Mouse (Mus musculus): ENCODE measurements around the gene Slc7a7. TPM values are rescaled to one million over a fixed set of nuclear protein-coding genes. Genes with fewer than 3 reads are reported as not detected.
"Not testable (repeated sequence)": the region's sequence is repeated elsewhere in the genome, so short reads cannot be mapped to it uniquely, and the experiment has no call there.

Slc7a7 gene
- polyA plus RNA-seq, 1 experiment from 2014 or later, result 7.7 TPM

- Histone ChIP-seq H3K27ac (no peak overlapping the region), H3K9me3 (replicated peaks) (no peaks in the 10 kb centered on the region), H3K9ac (no peak overlapping the region), H3K36me3 (peaks cover 64% of the 10 kb centered on the region), H3K27me3 (no peaks in the 10 kb centered on the region), H3K4me2 (no peak overlapping the region), H3K4me1 (replicated peaks) (no peaks in the 10 kb centered on the region), H3K4me3 (no peak overlapping the region)
- 93% methylated on average over 3 of the region's 3 CpGs for WGBS
- ATAC-seq (replicated peaks; ENCODE audit: insufficient number of reproducible peaks, insufficient read depth, low FRiP score, low read depth), result no peak
Observed at GRCm38 (mm10) chr14:54369372-54369771, 48.2 kb downstream of the Slc7a7 start.

- peaks cover 1% of the 10 kb centered on the region for H3K4me1 ChIP-seq (replicated peaks)
- peaks cover 80% of the 10 kb centered on the region for H3K36me3 ChIP-seq
- WGBS, result 86% methylated on average over 18 of the region's 18 CpGs
Observed at GRCm38 (mm10) chr14:54367429-54368060, 50.0 kb downstream of the Slc7a7 start.

GRCm38 (mm10) chr14:54366581-54366980 lies 51.0 kb downstream of the Slc7a7 start:
- Histone ChIP-seq H3K9ac (no peak overlapping the region), H3K27ac (no peak overlapping the region), H3K4me1 (replicated peaks) (peaks cover 9% of the 10 kb centered on the region), H3K36me3 (peaks cover 76% of the 10 kb centered on the region), H3K4me3 (no peak overlapping the region), H3K4me2 (no peak overlapping the region), H3K9me3 (replicated peaks) (no peaks in the 10 kb centered on the region), H3K27me3 (no peaks in the 10 kb centered on the region)
- 79% methylated on average over 10 of the region's 10 CpGs for WGBS
- ATAC-seq (replicated peaks; ENCODE audit: insufficient number of reproducible peaks, insufficient read depth, low FRiP score, low read depth), result no peak

More at GRCm38 (mm10) chr14:54367429-54368060, 50.0 kb downstream of the Slc7a7 start:
- Histone ChIP-seq H3K4me3 (no peak overlapping the region), H3K27ac (no peak overlapping the region), H3K27me3 (no peaks in the 10 kb centered on the region), H3K9me3 (replicated peaks) (no peaks in the 10 kb centered on the region), H3K4me2 (no peak overlapping the region), H3K9ac (no peak overlapping the region)
- no peak for ATAC-seq (replicated peaks; ENCODE audit: insufficient number of reproducible peaks, insufficient read depth, low FRiP score, low read depth)

- H3K4me1 ChIP-seq (replicated peaks), result peaks cover 12% of the 10 kb centered on the region
- no peak for ATAC-seq (replicated peaks; ENCODE audit: insufficient number of reproducible peaks, insufficient read depth, low FRiP score, low read depth)
- WGBS, result 85% methylated on average over 5 of the region's 5 CpGs
Observed at GRCm38 (mm10) chr14:54365026-54365645, 52.4 kb downstream of the Slc7a7 start.

GRCm38 (mm10) chr14:54363156-54363555 lies 54.4 kb downstream of the Slc7a7 start:
- H3K36me3 ChIP-seq, result peaks cover 45% of the 10 kb centered on the region
- H3K27ac ChIP-seq, result no peak overlapping the region
- H3K4me2 ChIP-seq, result no peak overlapping the region
- no peaks in the 10 kb centered on the region for H3K27me3 ChIP-seq
- peaks cover 12% of the 10 kb centered on the region for H3K4me1 ChIP-seq (replicated peaks)
- WGBS, result 96% methylated on average over 8 of the region's 8 CpGs
- H3K4me3 ChIP-seq, result no peak overlapping the region
- no peaks in the 10 kb centered on the region for H3K9me3 ChIP-seq (replicated peaks)
- no peak for ATAC-seq (replicated peaks; ENCODE audit: insufficient number of reproducible peaks, insufficient read depth, low FRiP score, low read depth)
- no peak overlapping the region for H3K9ac ChIP-seq

More at GRCm38 (mm10) chr14:54365026-54365645, 52.4 kb downstream of the Slc7a7 start:
- Histone ChIP-seq H3K27ac (no peak overlapping the region), H3K36me3 (peaks cover 65% of the 10 kb centered on the region), H3K4me2 (no peak overlapping the region), H3K9ac (no peak overlapping the region), H3K27me3 (no peaks in the 10 kb centered on the region), H3K4me3 (no peak overlapping the region), H3K9me3 (replicated peaks) (no peaks in the 10 kb centered on the region)

GRCm38 (mm10) chr14:54360577-54361340 lies 56.8 kb downstream of the Slc7a7 start, which contains the start of gene Oxa1l:
Gene Oxa1l (plus strand): TSS chr14:54360834.
- under 1% methylated on average over 48 of the region's 48 CpGs for WGBS
- ATAC-seq (replicated peaks; ENCODE audit: insufficient number of reproducible peaks, insufficient read depth, low FRiP score, low read depth), result peak; percentile 90
- H3K4me3 ChIP-seq, result peak within 1 kb of the TSS; percentile 91
- peak within 1 kb of the TSS; percentile 90 for H3K9ac ChIP-seq
- peaks cover 12% of the 10 kb centered on the region for H3K4me1 ChIP-seq (replicated peaks)
- peaks cover 27% of the 10 kb centered on the region for H3K36me3 ChIP-seq
- H3K27ac ChIP-seq, result peak within 1 kb of the TSS; percentile 78
- H3K9me3 ChIP-seq (replicated peaks), result no peaks in the 10 kb centered on the region
- H3K4me2 ChIP-seq, result peak within 1 kb of the TSS; percentile 70
- H3K27me3 ChIP-seq, result no peaks in the 10 kb centered on the region

GRCm38 (mm10) chr14:54354406-54354805 lies 63.2 kb downstream of the Slc7a7 start:
- Histone ChIP-seq H3K9ac (no peak overlapping the region), H3K4me1 (replicated peaks) (no peaks in the 10 kb centered on the region)

GRCm38 (mm10) chr14:54352314-54352713 lies 65.3 kb downstream of the Slc7a7 start:
- Histone ChIP-seq H3K4me2 (no peak overlapping the region), H3K9ac (no peak overlapping the region), H3K4me1 (replicated peaks) (no peaks in the 10 kb centered on the region), H3K36me3 (no peaks in the 10 kb centered on the region), H3K27ac (no peak overlapping the region), H3K4me3 (no peak overlapping the region), H3K27me3 (no peaks in the 10 kb centered on the region), H3K9me3 (replicated peaks) (no peaks in the 10 kb centered on the region)
- 67% methylated on average over 8 of the region's 8 CpGs for WGBS
- no peak for ATAC-seq (replicated peaks; ENCODE audit: insufficient number of reproducible peaks, insufficient read depth, low FRiP score, low read depth)

More at GRCm38 (mm10) chr14:54354406-54354805, 63.2 kb downstream of the Slc7a7 start:
- Histone ChIP-seq H3K9me3 (replicated peaks) (no peaks in the 10 kb centered on the region), H3K36me3 (no peaks in the 10 kb centered on the region), H3K27me3 (no peaks in the 10 kb centered on the region), H3K27ac (no peak overlapping the region), H3K4me2 (no peak overlapping the region), H3K4me3 (no peak overlapping the region)
- ATAC-seq (replicated peaks; ENCODE audit: insufficient number of reproducible peaks, insufficient read depth, low FRiP score, low read depth), result no peak
- 32% methylated on average over 1 of the region's 1 CpGs for WGBS

GRCm38 (mm10) chr14:54350773-54351541 lies 66.6 kb downstream of the Slc7a7 start:
- 77% methylated on average over 16 of the region's 16 CpGs for WGBS
- not testable (repeated sequence) for H3K36me3 ChIP-seq; ATAC-seq (replicated peaks; ENCODE audit: insufficient number of reproducible peaks, insufficient read depth, low FRiP score, low read depth); H3K4me1 ChIP-seq (replicated peaks); H3K9me3 ChIP-seq (replicated peaks); H3K27ac ChIP-seq; H3K4me2 ChIP-seq; H3K9ac ChIP-seq; H3K27me3 ChIP-seq; H3K4me3 ChIP-seq

GRCm38 (mm10) chr14:54341807-54342206 lies 75.8 kb downstream of the Slc7a7 start:
- H3K4me2 ChIP-seq; H3K36me3 ChIP-seq; H3K4me3 ChIP-seq; H3K9me3 ChIP-seq (replicated peaks); H3K27me3 ChIP-seq; ATAC-seq (replicated peaks; ENCODE audit: insufficient number of reproducible peaks, insufficient read depth, low FRiP score, low read depth); H3K27ac ChIP-seq; H3K9ac ChIP-seq; H3K4me1 ChIP-seq (replicated peaks): not testable (repeated sequence)
- WGBS, result 32% methylated on average over 2 of the region's 2 CpGs

- no peaks in the 10 kb centered on the region for H3K36me3 ChIP-seq
- H3K9ac ChIP-seq, result no peak overlapping the region
- 49% methylated on average over 7 of the region's 7 CpGs for WGBS
- no peak overlapping the region for H3K4me3 ChIP-seq
- no peak overlapping the region for H3K27ac ChIP-seq
- H3K27me3 ChIP-seq, result no peaks in the 10 kb centered on the region
- no peak overlapping the region for H3K4me2 ChIP-seq
- no peaks in the 10 kb centered on the region for H3K9me3 ChIP-seq (replicated peaks)
- ATAC-seq (replicated peaks; ENCODE audit: insufficient number of reproducible peaks, insufficient read depth, low FRiP score, low read depth), result no peak
- H3K4me1 ChIP-seq (replicated peaks), result no peaks in the 10 kb centered on the region
Observed at GRCm38 (mm10) chr14:54340836-54341235, 76.7 kb downstream of the Slc7a7 start.

Data from heart, embryonic 15.5 days (tissue).